Mouse (Mus musculus) kidney, adult 2 months (tissue): ENCODE data around the gene Nbl1.

Source experiments
- CTCF ChIP-seq: fragments of 200-500 bp; conservative IDR thresholded peaks from 2 replicates; pipeline ENCODE4 v1.5.1; 2011; ENCODE audit warnings: low read depth, mild to moderate bottlenecking, control low read depth, low read length, moderate library complexity, mixed read lengths; ENCODE audit not compliant: insufficient read depth, insufficient read length
- POLR2A ChIP-seq: fragments of 200-500 bp; IDR thresholded peaks from one replicate; pipeline ENCODE4 v1.6.1; 2011; ENCODE audit warnings: low read depth, low read length, control low read depth

DNA sequence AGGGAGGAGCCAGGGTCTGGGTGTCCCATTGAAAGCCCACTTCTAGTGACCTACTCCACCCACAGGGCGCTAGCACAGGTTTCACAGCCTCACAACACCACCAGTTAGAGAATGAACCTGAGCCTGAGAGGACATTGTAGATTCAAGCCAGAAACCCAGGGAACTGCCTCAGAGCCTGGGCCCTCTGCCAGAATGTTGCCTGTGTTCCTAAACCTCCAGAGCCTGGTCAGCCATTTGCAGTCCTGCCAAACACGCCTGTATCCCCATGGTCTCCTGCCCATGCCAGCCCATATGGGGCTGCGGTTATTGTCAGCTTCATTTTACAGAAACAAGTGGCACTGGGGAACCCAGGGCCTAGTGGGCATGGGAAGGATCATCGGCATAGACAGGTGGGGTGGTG, 37.5 kb downstream of the Nbl1 start:
- TF ChIP-seq CTCF: no peak
- no peak for TF ChIP-seq POLR2A
